Comparison of ENCODE assay signal across 12 mouse cellular contexts in the genomic region with DNA sequence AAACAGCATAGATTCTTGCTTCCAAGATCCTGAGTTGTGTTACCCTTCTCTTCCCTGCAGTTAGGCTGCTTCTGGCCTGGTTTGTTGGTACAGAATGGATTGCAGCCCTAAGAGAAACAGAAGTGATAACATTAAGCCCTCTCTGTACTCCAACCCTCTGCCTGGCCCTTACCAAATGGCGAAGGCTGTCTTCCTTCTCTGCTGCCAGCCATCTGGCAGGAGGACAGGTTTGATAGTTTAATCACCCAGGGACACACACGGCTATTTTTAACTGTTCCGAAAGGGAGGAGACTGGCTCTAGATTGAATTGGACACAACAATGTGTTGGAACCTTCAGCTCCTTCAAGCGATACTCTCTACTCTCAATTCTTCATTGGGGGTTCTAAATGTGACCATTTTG. TPM values are rescaled to one million over a fixed set of nuclear protein-coding genes. Genes with fewer than 3 reads are reported as not detected.
A peak's percentile ranks its signal among the peaks of the same experiment; 100 is the strongest.
DNase-seq lines count a peak whose midpoint lies in the region; ATAC-seq lines count a peak whose summit lies in the region.
"Had no signal": no experiment of that assay in that cellular context is flagged by ENCODE, and none has a peak within 500 bp of the region (broad histone marks: within the 10 kb centered on the region; RNA-seq: fewer than 3 reads in every experiment).

No protein-coding gene starts in this region.

- ATAC-seq in erythroid progenitor cell, adult 5-6 weeks (replicated peaks; ENCODE audit: low FRiP score, poor library complexity, severe bottlenecking): peak; percentile 86
- ATAC-seq in heart, embryonic 16.5 days (replicated peaks; ENCODE audit: extremely low read depth, insufficient read depth, low FRiP score): peak; percentile 83
- ATAC-seq in kidney, embryonic 15.5 days (replicated peaks; ENCODE audit: low FRiP score): no peak
- no peak for ATAC-seq in intestine, embryonic 15.5 days
- ATAC-seq: midbrain, embryonic 15.5 days; Patski had no signal

- peak overlapping the region; percentile 46; the same call in 1 of the 2 replicates for H3K9ac ChIP-seq in heart, embryonic 16.5 days (ENCODE audit: low read length)
- H3K9ac ChIP-seq in kidney, embryonic 15.5 days: no peak overlapping the region
- no peak overlapping the region for H3K9ac ChIP-seq in intestine, embryonic 15.5 days
- H3K9ac ChIP-seq: hindbrain, embryonic 13.5 days; midbrain, embryonic 15.5 days had no signal

- peak; percentile 64 for DNase-seq in ovary, adult 18-20 months (ENCODE audit: low spot score)
- no peak for DNase-seq in ovary, postnatal 10 days (ENCODE audit: low spot score)
- peak; percentile 78 for DNase-seq in testis, postnatal 14 days (ENCODE audit: low spot score)
- no peak for DNase-seq in kidney, postnatal 10 days
- DNase-seq: B cell, adult 2 months had no signal

- no peak overlapping the region; the same call in 1 of the 2 replicates for H3K4me3 ChIP-seq in heart, embryonic 16.5 days (ENCODE audit: low read length)
- H3K4me3 ChIP-seq in kidney, embryonic 15.5 days (replicated peaks): no peak overlapping the region
- H3K4me3 ChIP-seq in intestine, embryonic 15.5 days (replicated peaks): no peak overlapping the region
- H3K4me3 ChIP-seq: hindbrain, embryonic 13.5 days; midbrain, embryonic 15.5 days had no signal

- WGBS in heart, embryonic 16.5 days: 25% methylated on average over 4 of the region's 4 CpGs
- WGBS in kidney, embryonic 15.5 days: 48% methylated on average over 4 of the region's 4 CpGs
- 71% methylated on average over 4 of the region's 4 CpGs for WGBS in intestine, embryonic 15.5 days

- peaks cover 21% of the 10 kb centered on the region for H3K4me1 ChIP-seq in heart, embryonic 16.5 days (ENCODE audit: control insufficient read depth, insufficient read depth, low read length)
- H3K4me1 ChIP-seq in kidney, embryonic 15.5 days: no peaks in the 10 kb centered on the region
- no peaks in the 10 kb centered on the region for H3K4me1 ChIP-seq in intestine, embryonic 15.5 days (replicated peaks)
- H3K4me1 ChIP-seq: hindbrain, embryonic 13.5 days; midbrain, embryonic 15.5 days had no signal

- H3K27ac ChIP-seq in heart, embryonic 16.5 days (ENCODE audit: low read length): peak overlapping the region; percentile 86
- no peak overlapping the region for H3K27ac ChIP-seq in kidney, embryonic 15.5 days
- H3K27ac ChIP-seq in intestine, embryonic 15.5 days: no peak overlapping the region
- H3K27ac ChIP-seq: hindbrain, embryonic 13.5 days; midbrain, embryonic 15.5 days had no signal

- peaks cover 23% of the 10 kb centered on the region for H3K36me3 ChIP-seq in heart, embryonic 16.5 days (ENCODE audit: control insufficient read depth, insufficient read depth)
- H3K36me3 ChIP-seq in kidney, embryonic 15.5 days: no peaks in the 10 kb centered on the region
- no peaks in the 10 kb centered on the region for H3K36me3 ChIP-seq in intestine, embryonic 15.5 days
- H3K36me3 ChIP-seq: hindbrain, embryonic 13.5 days; midbrain, embryonic 15.5 days had no signal

- H3K27me3 ChIP-seq in heart, embryonic 16.5 days (ENCODE audit: control insufficient read depth, insufficient read depth, low read length): no peaks in the 10 kb centered on the region
- peaks cover 17% of the 10 kb centered on the region for H3K27me3 ChIP-seq in kidney, embryonic 15.5 days
- peaks cover 3% of the 10 kb centered on the region; the same call in 1 of the 2 replicates for H3K27me3 ChIP-seq in intestine, embryonic 15.5 days (replicated peaks)
- H3K27me3 ChIP-seq: Patski had no signal

- H3K9me3 ChIP-seq in heart, embryonic 16.5 days (replicated peaks; ENCODE audit: control insufficient read depth, low read length): no peaks in the 10 kb centered on the region
- no peaks in the 10 kb centered on the region for H3K9me3 ChIP-seq in kidney, embryonic 15.5 days (replicated peaks)
- H3K9me3 ChIP-seq in intestine, embryonic 15.5 days: no peaks in the 10 kb centered on the region
- H3K9me3 ChIP-seq: hindbrain, embryonic 13.5 days; midbrain, embryonic 15.5 days had no signal

- peak overlapping the region; percentile 27 for H3K4me2 ChIP-seq in heart, embryonic 16.5 days (ENCODE audit: low read depth, low read length)
- no peak overlapping the region for H3K4me2 ChIP-seq in kidney, embryonic 15.5 days
- no peak overlapping the region for H3K4me2 ChIP-seq in intestine, embryonic 15.5 days (replicated peaks)
- H3K4me2 ChIP-seq: hindbrain, embryonic 13.5 days; midbrain, embryonic 15.5 days had no signal

RNA-seq across cellular contexts. Expression of gene Strip2, which starts 6.7 kb away (rescaled TPM):
- total RNA-seq in erythroid progenitor cell, adult 5-6 weeks (2015; ENCODE audit: low replicate concordance): 4.6 and 5.4 TPM in 2 replicates
- total RNA-seq in erythroid progenitor cell, adult 5-6 weeks (2017; ENCODE audit: low replicate concordance): 7.1 and 10.4 TPM in 2 replicates
- polyA plus RNA-seq in heart, embryonic 16.5 days (2015; fragmentation: Nextera tagmentation; extraction: Ambion mirVana): 66.6 and 72.8 TPM in 2 replicates
- 1.3 and 1.4 TPM in 2 replicates for polyA plus RNA-seq in kidney, embryonic 15.5 days (2015; fragmentation: Nextera tagmentation; extraction: Ambion mirVana)
- polyA plus RNA-seq in intestine, embryonic 15.5 days (2015; fragmentation: Nextera tagmentation; extraction: Ambion mirVana): 0.40 and 0.62 TPM in 2 replicates

Comparison
In these comparisons a context has a peak if more than half of its experiments do, and no peak if none do; other contexts are left out.
1. DNase-seq: peak in ovary, adult 18-20 months (single experiment) and testis, postnatal 14 days (single experiment); none in ovary, postnatal 10 days (single experiment) and kidney, postnatal 10 days (single experiment).
2. ATAC-seq: peak in erythroid progenitor cell, adult 5-6 weeks (single experiment) and heart, embryonic 16.5 days (single experiment); none in kidney, embryonic 15.5 days (single experiment) and intestine, embryonic 15.5 days (single experiment).
3. RNA of gene Strip2, which starts 6.7 kb away (polyA plus RNA-seq): 66.6 to 72.8 TPM in heart, embryonic 16.5 days; 1.3 to 1.4 TPM in kidney, embryonic 15.5 days and 0.40 to 0.62 TPM in intestine, embryonic 15.5 days; every median in the first group is over 10 times any median in the second.